Mouse (Mus musculus): Measurements from ENCODE around the gene Mrpl35.
A peak's percentile ranks its signal among the peaks of the same experiment; 100 is the strongest.
"Not testable (repeated sequence)": the region's sequence is repeated elsewhere in the genome, so short reads cannot be mapped to it uniquely, and the experiment has no call there.

Mrpl35 gene

DNA sequence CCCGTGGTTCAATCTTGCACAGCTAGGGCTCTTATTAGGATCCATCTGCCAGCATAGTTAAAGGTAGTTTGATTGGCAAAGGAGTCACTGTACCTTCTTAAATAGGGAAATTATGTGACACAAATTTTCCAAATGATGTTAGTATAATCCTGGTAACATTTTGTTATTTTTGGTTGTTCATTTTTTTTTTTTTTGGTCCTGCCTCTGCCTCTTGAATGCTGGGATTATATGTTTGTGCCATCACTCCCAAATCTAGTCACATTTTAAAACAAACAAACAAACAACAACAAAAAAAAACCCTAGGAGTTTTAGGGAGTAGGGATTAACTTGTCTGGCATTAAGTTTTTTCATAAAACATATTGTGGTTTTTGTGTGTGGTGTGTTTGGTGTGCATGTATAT, at the start of gene Mrpl35:
TSS of gene Mrpl35 (minus strand) at position 101 of the 400 bp plus-strand sequence.
- DNase-seq (ENCODE audit: low read depth): no peak

DNA sequence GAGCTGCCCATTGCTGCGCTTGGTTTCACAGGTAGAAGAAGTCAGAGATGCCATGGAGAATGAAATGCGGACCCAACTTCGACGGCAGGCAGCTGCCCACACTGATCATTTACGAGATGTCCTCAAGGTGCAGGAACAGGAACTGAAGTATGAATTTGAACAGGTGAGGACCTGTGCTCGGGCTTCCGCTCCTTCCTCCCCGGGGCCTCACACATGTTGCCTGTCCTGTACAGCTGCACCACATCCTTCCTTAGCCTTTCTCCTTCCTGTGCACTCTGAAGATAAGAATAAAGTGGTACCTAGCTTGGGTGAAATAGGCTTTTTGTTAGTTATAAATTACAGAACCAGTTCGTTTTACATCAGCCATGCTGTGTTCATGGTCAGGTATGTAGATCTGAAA, 44.6 kb upstream of the Mrpl35 start:
- DNase-seq (ENCODE audit: low read depth): no peak

DNA sequence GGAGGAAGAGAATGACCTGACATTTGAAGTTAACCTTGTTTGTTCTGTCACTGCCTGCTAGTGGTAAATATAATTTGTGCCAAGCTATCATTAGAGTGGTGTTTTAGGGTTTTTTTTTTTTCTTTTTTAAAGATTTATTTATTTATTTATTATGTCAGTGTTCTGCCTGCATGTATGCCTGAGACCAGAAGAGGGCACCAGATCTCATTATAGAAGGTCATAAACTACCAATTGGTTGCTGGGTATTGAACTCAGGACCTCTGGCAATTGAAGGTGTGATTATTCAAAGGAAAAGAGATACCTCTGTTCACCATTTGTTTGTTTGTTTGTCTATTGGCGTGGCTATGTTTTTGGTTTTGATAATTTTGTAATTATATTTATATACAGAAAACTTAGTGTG, 42.0 kb upstream of the Mrpl35 start:
- DNase-seq (ENCODE audit: low read depth): peak; percentile 9

DNA sequence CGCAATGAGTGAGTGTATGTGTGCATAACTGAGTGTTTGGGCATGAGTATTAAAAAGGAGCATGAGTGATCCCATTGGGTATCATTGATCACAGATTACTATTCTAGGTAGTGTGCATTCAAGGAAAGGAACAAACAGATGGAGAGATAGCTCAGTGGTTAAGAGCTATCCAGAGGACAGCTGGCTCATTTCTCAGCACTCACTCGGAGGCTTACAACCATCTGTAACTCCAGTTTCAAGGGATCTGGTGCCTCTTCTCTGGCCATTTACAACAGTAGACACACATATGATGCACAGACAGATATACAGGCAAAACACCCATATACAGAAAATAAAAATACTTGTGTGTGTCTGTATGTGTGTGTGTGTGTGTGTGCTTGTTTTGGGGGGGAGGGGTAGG, 41.0 kb upstream of the Mrpl35 start:
- no peak for DNase-seq (ENCODE audit: low read depth)

DNA sequence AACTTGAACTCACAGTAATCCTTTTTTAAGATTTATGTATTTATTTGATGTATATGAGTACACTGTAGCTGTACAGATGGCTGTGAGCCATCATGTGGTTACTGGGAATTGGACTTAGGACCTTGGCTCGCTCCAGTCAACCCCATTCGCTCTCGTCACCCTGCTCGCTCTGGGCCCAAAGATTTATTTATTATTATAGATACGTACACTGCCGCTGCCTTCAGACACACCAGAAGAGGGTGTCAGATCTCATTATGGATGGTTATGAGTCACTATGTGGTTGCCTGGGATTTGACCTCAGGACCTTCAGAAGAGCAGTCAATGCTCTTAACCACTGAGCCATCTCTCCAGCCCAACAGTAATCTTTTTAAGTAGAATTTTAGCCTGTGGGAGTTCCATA, 20.1 kb upstream of the Mrpl35 start:
- DNase-seq (ENCODE audit: low read depth): not testable (repeated sequence)

DNA sequence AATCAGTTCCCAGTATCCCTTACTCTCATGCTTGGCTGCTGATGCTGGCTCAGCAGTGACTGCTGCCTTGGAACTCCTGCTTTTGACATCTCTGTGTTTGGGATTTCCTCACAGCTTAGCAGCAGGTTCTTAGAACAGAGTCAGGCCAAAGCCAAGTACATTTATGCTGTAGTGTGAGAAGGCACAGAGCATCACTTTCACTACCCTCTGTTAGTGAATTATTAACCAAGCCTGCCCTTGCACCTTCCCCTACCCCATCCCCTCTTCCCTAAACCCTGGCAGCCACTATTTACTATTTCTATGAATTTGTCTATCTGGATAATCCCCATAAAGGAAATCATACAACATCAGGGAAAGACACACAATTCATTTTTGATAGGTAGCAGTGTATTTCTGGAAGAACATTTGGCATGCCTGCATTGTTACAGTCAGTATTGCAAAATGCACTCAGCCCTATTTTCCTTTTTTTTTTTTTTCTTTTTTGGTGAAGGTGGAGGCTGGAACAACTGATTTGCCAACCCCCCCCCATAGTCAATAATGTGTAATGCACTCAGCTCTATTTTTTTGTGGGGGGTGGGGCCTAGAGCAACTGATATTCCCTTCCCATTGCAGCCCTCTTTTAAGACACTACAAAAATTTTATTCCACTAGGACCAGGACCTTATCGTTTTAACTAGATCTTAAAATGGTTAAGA, 14.0 kb upstream of the Mrpl35 start:
- DNase-seq (ENCODE audit: low read depth): no peak

DNA sequence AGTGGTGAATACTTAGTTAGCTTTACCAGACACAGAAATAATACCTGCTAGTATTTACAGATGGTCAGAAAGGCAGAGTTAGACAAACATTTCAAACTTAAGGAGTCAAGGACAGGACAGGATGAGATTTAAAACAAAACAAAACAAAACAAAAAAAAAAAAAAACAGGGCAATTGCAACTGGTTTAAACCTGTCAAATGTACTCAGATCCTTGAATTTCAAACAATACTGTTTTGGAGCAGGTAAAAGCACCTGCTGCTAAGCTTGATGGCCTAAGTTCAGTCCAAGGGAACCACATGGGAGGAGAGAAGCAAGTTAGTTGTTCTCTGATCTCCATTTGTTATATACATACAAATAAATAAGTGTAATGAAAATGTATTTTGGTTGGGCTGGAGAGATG, 13.0 kb upstream of the Mrpl35 start:
- DNase-seq (ENCODE audit: low read depth): no peak

DNA sequence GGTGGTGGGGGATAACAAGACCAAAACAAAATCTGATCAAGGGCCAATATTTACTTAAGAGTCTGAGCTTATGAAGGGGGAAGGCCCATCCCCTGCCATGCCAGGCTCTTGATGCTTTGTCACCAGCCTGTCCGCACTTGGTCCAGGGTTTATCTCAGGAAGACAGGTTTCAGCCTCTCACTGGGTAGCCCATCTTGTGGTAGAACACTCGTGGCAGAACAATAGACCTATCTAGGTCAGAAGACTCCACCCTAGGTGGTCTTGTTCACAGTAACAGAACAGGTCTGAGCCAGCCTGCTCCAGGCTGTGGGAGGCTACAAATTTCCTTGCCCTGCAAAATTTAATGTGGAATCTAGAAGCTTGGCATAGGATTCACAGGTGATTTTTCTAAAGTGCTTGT, 10.0 kb upstream of the Mrpl35 start:
- DNase-seq (ENCODE audit: low read depth): no peak

DNA sequence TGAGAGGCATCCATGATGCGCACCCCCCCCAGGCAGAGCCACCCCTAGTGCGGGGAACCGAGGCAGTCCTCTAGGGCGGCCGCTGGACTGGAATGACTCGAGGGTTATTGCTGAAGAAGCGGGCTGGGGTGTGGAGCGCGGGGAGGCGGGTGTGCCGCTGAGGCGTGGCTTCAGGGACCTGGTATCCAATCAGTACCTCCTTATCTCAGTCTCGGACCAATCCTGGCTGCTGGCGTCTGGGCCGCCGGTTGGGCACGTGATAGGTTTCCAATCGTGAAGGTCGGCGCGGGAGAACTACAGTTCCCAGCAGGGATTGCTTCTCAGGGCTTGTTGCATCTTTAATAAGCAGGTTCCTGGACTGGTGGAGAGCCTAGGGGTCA, 4.8 kb upstream of the Mrpl35 start:
- peak; percentile 91 for DNase-seq (ENCODE audit: low read depth)

DNA sequence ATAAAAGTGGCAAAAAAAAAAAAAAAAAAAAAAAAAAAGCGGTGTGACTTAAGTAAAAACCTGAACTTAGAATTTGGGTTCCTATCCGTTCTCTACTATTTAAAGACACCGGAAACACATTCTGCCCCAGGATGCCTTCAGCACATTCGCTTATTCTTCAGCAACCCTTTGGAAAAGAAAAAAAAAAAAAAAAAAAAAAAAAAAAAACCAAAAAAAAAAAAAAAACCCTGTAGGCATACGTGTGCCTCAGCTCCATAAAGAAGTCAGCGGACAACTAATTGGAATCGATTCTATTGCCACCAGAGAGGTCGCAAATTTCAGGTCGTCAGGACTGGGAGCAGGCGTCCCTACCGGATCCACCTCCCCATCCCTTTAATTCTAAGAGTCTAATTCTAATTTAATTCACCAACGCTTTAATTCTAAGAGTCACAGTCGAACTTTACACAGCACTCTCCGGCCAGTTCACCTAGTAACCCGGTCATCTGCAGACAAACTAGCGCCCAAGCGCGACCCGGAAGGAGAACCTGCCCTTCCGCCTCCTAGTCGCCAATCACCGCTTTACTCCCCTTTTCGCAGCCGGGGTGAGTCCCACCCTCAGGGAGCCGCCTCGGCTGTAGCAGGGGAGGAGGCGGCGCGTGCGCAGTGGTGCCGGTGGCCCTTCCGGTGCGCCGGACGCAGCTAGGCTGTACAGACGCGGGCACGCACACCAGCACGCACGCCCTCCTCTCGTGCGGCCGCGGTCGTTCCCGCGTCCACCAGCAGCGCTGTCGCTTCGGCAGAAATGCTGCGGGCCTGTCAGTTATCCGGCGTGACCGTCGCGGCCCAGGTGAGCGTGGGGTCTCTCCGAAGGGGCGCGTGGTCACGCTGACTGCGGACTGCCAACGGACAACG, 4.2 kb upstream of the Mrpl35 start, which contains the start of gene Immt:
TSS of gene Immt (plus strand) at position 642 of the 891 bp plus-strand sequence.
- peak; percentile 89 for DNase-seq (ENCODE audit: low read depth)

DNA sequence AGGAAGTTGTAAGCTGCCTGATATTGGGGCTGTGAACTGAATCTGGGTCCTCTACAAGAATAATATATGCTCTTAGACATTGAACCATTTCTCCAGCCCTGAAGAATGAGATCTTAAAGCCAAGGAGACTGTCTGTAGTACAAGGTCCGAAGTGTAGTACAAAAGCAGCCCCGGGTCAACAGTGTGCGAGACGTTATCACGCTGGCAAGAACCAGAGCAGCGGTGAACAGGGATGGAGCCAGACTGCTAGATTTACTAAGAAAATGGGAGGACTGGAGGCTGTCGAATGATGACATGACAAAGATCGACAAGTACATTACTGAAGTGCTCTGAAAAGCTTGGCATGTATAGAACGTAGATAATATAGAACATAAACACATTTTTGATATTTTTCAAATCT, 3.0 kb upstream of the Mrpl35 start:
- no peak for DNase-seq (ENCODE audit: low read depth)

DNA sequence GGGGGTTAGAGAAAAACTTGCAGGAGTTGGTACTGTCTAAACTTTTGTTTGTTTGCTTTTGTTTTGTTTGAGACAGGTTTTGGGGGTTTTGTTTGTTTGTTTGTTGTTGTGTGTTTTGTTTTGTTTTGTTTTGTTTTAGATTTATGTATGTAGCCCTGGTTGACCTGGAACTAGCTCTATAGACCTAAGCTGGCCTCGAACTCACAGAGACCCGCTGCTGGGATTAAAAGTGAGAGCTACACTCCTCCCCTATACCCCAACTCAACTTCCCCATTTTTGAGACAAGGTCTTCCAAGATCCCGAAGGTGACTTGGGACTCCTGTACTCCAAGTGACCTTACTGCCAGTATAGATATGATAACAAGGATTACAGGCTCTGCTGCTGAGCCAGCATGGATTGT, 2.8 kb downstream of the Mrpl35 start:
- DNase-seq (ENCODE audit: low read depth): no peak

DNA sequence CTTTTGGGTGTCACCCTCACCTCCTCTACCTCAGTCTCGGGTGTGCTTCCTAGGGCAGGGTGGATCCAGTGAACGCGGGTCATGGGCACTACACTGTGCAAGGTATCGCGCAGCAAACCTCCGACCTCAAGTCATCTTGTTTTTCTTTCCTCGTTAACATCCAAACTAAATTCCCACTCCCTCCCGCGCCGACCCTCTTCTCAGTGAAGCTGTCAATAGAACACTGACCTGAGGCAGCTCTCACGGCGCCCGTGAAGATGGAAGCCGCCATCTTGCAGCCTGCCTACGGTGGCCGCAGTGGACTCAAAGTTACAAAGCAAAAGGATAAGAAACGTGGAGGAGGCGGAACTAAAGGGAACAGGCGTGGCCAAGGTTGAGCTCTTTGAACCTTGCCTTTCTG, 3.3 kb downstream of the Mrpl35 start:
- peak; percentile 86 for DNase-seq (ENCODE audit: low read depth)

DNA sequence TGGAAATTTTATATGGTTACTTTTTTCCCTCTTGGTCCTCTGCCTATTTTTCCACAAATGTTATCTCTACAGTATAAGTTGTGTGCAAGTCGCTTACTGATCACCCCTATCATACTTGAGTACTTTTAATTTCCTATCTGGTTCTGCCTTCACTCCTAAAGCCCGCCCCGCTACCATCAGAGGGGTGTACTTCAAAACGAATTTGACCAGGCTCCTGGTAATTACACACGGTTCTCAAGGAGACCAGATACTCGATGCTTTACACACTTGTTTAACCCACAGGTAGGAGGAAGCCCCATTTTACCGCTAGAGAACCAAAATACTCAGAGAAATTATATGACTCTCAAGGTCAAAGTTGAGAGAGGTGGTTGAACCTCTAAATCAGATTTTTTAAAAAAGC, 3.7 kb downstream of the Mrpl35 start:
- no peak for DNase-seq (ENCODE audit: low read depth)

DNA sequence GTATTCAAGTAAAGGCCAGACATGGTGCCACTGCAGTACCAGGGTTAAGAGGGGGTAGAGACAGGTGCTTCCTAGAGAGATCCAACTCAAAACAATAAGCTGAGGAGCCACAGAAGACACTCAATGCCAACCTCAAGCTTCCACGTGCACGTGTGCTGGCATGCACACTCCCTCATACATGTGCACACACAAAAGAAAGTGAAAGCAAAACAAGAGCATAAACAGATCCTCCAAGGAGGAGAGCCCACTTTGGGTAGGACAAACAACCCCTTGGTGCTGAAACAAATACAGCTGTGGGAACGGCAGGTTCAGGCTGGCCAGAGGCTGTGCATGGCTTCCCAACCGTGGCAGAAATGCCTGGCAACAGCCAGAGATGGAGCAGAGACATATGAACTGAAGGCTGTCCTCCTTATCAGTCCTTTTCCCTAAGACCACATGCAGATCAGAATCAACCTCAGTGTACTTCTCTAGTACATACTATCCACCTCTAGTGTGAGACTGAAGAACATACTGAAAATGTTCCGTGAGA, 6.9 kb downstream of the Mrpl35 start:
- no peak for DNase-seq (ENCODE audit: low read depth)

DNA sequence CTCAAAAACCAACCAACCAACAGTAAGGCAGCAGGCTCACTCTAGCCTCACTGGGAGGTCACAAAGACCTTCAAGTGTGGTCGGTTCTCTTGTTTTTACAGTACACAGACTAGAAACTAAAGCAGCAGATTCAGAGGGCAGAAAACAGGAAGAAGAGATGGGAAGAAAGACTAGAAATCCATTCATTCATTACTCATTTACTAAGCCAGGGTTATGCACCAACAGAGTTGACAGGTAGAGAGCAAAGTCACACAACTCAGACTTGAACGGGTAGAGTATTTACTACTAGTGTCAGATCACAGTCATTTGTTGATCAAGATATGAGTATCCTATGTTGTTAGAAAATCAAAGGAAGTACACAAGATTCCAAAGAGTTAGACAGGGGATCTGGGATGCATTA, 13.9 kb downstream of the Mrpl35 start:
- DNase-seq (ENCODE audit: low read depth): no peak

DNA sequence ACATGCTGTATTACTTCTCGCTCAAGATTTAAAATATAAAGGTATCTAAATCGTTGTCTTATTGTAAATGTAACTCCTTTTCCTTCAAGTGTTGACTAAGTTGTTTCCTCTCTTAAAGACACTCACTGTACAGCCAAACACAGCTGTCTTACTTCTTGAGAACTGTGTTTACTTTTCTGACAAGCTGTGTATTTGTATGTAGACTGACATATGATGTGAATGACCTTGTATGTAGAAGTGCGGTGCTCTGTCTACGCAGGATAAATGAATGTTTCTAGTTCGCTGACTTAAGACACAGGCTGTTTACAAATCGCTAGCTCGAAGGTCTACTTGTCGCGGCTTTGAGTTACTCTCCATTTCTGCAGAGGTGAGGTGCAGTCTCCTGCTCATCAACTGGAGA, 16.9 kb downstream of the Mrpl35 start:
- DNase-seq (ENCODE audit: low read depth): no peak

DNA sequence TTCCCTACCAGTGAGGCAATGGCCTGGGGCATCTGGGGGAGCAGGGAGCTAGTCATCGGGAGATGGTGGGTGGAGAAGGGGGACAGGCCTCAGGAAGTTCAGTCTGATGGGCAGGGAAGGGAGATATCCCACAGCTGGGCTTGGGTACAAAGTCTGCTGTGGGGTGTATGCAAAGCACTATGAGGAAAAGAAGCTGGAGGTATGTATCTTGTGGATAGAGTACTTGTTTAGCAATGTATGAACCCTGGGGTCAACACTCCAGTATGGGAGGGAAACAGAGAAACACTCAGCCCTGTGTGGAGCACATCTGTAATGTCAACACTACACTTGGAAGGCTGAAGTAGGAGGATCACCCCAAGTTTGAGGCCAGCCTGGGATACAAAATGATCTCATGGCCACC, 20.1 kb downstream of the Mrpl35 start:
- DNase-seq (ENCODE audit: low read depth): no peak

DNA sequence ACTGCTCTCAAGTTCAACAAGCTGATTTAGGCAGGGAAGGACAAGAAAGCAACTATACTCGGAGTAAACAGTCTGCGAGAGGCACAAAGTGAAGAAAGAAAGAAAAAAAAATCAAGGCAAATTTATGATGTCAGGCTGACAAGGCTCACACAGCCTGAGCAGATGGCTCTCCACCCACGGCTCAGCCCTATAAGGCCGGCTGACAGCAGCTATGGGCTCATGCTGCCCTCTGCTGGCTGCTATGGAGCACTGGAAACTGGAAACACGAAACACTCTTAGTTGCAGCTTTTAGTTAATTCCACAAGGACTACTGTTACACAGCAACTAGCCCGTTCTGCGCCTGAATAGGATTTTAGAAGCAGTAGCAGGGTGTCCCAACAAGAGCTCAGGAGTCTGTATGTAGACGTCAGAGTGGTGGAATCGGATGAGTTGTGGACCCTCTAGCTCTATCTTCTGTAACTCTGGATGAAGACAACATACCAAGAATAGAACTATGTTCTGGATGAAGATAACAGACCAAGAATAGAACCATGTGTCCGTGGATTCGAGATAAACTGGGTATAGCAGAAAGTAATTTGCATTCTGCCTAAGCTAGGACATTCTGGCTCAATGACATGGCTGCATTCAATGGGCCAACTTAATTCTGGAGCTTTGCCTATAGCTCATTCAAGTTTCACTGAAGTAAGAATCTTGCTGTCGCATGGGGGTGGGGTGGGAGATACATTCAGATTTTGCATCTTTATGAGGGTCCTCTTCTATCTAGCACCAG, 22.5 kb downstream of the Mrpl35 start:
- peak; percentile 70 for DNase-seq (ENCODE audit: low read depth)

DNA sequence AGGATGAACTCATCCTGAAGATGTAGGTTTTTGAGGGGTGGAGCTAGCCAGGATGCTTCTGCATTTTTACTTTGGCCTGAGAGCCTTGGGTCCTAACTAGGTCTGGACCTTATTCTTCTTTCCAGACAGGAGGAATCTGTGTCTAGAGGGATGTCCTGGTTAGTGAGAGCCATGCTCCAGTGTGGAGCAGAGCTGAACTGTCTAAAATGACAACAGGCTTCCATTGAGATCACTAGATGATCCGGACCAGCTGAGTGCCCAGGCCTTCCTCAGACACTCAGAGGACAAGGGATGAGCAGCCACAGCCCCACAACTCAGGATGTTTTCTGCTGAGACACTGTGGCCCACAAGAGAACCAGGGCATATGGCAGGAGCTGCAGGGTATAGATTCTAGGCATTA, 23.2 kb downstream of the Mrpl35 start:
- DNase-seq (ENCODE audit: low read depth): no peak

DNA sequence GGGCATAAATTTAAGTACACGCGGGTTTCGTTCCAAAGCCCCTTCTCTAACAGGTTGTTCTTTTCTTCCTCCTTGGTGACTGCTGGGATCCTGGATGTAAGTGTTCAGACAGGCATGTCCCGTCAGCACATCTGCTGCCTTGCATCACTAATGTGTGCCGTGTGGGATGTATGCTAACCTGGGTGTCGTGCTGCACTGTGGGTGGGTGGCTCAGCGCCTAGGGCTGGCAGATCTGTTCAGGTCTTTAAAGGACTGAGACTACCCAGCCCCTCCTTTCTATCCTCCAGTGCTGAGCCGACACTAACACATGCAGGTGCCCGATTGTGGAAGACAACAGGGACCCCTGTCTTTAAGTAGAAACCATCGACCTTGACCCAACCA, 25.1 kb downstream of the Mrpl35 start:
- no peak for DNase-seq (ENCODE audit: low read depth)

DNA sequence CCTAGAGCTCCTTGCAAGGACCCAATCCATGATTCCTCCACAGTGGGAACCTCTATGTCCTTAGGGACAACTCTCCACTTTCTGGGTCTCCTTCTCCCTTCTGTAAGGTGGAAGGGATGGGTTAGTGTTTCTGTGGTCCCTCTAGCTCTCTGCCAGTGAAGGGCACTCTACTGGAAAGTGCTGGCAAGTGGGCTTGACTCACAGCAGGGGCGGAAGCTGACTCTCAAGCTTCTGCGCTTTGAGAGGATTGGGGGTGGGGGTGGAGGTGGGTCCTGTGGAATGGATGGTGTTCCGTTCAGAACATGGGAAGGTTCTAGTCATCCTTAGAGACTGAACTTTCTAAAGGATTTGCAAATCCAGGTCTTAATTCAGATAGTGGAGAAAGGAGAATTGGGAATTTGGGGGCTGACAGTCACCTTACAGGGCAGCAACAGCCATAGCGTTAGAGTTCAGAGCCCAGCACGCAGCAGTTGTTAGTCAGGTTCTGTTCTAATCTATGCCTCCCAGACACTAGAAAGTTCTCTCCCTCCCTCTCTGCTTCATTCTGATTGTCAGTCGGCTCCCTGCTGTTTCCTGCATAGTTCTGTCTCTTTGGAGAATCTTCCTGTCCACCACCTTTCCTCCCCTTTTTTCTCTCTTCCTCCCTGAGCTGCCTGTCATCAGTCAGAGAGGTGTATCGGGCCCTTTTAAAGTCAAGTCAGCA, 25.6 kb downstream of the Mrpl35 start:
- no peak for DNase-seq (ENCODE audit: low read depth)

Measured in c-Kit-positive CD71-negative TER-119-negative erythroid progenitor cells, embryonic 14.5 days (primary cell).